Mouse (Mus musculus): ENCODE results near the gene Ints5.
"Not testable (repeated sequence)": the region's sequence is repeated elsewhere in the genome, so short reads cannot be mapped to it uniquely, and the experiment has no call there.

Ints5 gene

DNA sequence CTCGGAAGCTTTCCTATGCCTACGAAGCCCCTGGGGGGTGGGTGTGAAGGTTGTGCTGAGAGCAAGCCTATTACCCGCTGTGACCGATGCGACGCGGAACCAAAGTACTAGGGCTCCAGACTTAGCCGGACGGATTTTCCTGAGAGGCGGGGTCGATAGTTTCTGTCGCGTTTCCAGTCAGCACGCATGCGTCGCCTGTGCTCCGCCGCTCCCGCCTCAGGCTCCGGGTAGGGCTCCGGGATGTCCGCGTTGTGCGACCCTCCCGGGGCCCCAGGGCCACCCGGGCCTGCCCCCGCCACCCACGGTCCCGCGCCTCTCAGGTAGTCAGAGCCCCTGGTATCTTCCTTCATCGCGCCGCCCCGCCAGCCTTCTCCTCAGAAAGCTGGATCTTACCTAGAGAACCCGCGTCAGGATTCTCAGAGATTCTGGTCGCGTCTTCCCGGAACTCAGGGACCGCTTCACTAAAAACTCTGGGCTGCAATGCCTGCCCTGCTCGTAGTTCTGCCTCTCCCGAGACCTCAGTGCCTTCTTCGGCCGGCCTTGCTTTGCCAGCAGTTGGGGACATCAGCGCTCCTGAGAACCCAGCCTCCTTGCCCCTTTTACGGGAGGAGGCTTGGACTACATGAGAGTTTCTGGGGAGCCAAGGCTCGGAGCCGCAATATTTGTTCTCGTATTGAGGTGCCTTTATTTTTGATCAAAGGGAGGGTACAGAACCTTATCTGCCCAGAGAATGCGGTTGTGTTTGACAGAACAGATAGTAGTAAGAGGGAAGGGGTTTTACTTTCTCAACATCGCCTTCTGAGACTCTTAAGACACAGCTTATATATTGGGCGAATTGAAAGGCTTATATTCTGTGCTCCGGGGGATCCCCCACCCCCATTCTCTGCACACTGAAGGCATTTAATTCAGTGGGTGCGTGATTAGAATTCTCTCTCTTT is at the start of gene Ints5:
Gene Ints5 (plus strand): TSS at position 177 of the 938 bp plus-strand sequence.
- DNase-seq = peak; percentile 82

- DNase-seq = peak; percentile 94
These were observed 48.3 kb upstream of the Ints5 start for GRCm38 (mm10) chr19:8844371-8845129.

GRCm38 (mm10) chr19:8848356-8848755 is 44.4 kb upstream of the Ints5 start:
- DNase-seq = no peak

- DNase-seq = no peak
These were observed 42.4 kb upstream of the Ints5 start, which contains the start of gene Lrrn4cl for GRCm38 (mm10) chr19:8850402-8850901. Lrrn4cl (plus strand) TSS chr19:8850768.

- DNase-seq = no peak
These were observed 41.2 kb upstream of the Ints5 start for GRCm38 (mm10) chr19:8851639-8852038.

DNA sequence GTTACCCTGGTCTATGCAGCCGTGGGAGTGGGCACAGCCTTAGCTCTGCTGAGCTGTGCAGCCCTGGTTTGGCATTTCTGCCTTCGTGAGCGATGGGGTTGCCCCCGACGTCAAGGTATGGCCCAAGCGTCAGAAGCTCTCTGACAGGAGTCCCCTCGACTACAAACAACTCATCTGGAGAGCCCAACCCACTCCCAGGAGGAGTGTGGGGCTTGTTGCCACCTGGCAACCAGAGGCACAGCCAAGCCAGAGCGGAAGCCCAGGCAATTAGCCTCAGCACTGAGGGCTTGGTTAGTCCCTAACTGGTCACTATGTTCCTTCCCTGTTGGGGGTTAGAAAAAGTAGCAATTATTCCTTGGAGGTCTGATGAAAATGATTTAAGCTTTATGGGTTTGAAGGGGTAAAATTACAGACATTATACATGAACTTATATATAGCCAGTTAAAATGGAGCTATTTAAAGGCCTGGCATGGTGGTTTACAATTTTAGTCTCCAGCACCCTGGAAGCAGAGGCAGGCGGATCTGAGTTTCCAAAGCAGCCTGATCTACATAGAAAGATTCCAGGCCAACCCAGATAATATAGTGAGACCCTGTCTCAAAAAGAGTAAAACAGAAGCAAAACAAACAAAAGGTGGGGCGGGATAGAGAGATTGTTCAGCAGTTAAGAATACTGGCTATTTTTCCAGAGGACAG is 40.4 kb upstream of the Ints5 start:
- no peak for DNase-seq

- DNase-seq = no peak
These were observed 39.7 kb upstream of the Ints5 start for GRCm38 (mm10) chr19:8853117-8853516.

DNA sequence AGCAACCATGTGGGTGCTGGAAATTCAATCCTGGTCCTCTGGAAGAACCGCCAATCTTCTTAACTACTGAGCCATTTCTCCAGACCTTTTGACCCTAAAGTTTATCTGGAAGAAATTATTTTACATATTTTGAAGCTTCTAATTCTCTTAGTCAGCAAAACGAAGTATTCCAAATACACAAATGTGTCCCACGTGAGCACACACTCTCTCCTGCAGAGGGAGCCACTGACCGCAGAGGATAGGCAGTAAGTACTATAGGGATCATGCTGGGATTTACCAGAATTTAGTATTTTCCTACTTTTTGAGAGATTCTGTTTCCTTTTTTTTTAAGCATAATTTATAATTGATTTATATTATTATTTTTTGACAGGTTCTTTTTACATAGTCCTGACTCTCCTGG is 35.1 kb upstream of the Ints5 start:
- DNase-seq = peak; percentile 55

DNA sequence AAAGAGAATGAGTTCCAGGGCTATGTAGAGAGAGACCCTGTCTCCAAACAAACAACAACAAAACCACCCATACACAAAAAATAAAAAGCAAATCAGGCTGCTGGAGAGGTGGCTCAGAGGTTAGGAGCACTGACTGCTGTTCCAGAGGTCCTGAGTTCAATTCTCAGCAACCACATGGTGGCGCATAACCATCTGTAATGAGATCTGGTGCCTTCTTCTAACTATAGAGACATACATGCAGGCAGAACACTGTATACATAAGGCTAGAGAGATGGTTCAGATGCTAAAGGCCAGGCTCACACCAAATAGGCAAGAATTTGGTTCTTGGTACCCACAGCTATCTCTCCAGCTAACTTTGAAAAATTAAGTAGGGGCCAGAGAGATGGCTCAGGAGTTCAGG is 33.8 kb upstream of the Ints5 start:
- no peak for DNase-seq

DNA sequence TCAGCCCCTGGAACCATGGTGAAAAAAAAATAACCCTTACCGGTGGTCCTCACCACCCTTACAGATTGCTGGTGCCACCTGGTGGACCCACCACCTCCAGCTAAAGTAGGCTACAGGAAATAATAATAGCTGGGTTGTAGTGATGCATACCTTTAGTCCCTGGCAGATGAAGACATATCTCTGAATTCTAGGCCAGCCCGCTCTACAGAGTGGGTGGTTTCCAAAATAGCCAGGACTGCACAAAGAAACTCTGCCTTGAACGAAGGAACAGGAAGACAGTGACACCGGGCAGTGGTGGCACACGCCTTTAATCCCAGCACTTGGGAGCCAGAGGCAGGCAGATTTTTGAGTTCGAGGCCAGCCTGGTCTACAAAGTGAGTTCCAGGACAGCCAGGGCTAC is 28.5 kb upstream of the Ints5 start:
- no peak for DNase-seq

DNA sequence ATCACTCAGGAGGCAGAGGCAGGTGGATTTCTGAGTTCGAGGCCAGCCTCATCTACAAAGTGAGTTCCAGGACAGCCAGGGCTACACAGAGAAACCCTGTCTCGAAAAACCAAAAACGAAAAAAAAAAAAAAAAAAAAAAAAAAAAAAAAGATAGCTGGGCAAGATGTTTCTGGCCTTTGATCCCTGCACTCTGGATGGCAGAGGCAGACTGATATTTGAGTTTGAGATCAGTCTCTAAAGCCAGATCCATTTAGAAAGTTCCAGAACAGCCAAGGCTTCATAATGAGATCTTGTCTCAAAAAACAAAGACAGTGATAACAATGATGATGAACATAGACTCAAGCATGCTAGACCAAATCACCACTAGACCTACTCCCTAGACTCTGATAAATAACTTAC is 22.4 kb upstream of the Ints5 start:
- not testable (repeated sequence) for DNase-seq

- DNase-seq = no peak
These were observed 22.0 kb upstream of the Ints5 start for GRCm38 (mm10) chr19:8870838-8871237.

DNA sequence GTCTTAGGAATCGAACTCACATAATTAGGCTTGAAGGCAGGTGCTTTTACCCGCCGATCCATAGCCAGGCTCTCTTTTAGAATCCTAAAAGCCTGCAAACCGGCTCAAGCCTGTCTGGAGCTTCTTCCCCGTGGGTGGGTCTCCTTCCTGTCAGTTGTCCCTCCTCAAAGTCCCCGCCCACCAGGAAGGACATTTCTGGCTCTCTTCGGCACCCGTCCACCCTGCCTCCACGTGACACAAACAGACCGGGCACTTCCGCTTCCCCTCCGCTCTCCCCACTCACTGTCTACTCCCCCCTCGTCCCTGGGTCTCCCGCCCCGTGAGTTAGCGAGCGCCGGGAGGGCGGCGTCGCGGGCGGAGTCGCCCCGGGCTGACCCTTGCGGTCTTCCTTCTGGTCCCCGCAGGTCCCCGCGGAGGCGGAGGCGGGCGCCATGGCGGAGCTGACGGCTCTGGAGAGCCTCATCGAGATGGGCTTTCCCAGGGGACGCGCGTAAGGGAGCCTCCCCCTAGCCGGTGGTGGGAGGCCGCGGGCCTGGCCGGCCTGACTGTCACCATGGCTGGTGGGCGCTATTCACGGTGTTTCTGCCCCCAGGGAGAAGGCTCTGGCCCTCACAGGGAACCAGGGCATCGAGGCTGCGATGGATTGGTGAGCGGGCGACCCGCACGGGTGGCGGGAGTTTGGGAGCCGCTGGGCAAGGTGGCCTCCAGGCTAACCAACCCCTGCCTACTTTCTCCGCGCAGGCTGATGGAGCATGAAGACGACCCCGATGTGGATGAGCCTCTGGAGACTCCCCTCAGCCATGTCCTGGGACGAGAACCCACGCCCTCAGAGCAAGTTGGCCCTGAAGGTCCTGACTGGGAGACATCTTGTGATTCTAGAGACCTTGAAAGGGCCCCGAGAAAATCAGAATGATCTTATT is 21.3 kb upstream of the Ints5 start, which contains the start of gene Ubxn1:
Gene Ubxn1 (plus strand): TSS at position 230 of the 920 bp plus-strand sequence.
- DNase-seq = peak; percentile 92

DNA sequence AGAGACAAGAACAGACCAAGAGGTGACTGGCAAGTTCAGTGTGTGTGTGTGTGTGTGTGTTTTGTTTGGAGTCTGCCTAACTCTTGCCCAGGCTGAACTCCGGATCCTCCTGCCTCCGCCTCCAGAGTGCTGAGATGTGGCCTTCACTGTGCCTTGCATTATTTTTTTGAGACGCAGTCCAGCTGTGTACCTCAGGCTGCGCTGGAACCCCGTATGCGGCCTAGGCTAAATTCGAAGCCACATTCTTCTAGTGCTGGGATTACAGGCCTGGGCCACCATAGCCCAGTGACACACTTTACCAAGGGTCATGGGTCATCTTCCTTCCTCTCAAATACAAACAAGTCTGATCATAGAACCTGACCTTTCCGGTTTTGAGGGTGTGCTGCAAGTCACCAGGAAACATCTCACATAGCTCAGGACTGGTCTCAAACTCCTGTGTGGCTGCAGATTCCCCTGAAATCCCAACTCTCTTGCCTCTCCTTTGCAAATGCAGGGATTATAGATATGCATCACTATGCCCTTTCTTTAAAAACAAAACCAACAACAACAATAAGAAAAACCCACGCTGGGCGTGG is 20.5 kb upstream of the Ints5 start:
- DNase-seq = no peak

GRCm38 (mm10) chr19:8875031-8875430 is 17.8 kb upstream of the Ints5 start:
- no peak for DNase-seq

DNA sequence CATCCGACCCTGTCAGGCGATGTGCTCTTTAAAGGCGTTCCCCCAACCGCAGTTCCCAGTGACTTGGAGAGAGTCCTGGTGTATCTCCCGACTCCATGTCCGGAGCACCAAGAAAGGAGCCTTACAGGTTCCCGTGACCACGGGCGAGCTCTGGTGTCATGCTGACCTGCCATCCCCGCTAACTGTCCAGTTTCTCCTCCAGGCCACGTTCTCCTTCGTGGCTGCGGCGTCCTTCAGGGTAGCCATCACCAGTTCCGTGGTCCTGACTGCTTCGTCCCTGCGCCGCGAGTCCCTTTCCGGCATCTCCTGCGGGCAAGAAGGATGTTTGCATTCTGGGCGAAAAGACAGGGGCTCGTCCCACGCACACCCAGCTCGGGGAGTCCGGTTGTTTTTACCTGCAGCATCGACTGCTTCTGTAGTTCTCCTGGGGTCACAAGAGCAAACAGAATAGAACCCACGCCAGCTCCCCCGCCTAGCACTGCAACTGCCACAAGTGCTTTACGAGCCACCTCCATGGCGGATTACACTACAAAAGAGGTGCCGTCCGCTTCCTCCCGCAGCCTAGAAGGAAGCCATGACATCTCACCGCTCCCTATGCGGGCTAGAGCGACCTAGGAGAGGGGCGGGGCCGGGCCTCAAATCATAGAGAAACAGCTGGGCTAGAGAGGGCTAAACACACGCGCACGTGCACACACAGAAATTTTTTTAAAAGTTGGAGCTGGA is 12.3 kb upstream of the Ints5 start, which contains the start of gene Uqcc3:
Gene Uqcc3 (minus strand): TSS at position 613 of the 723 bp plus-strand sequence.
- peak; percentile 81 for DNase-seq

GRCm38 (mm10) chr19:8881034-8881392 is 11.8 kb upstream of the Ints5 start:
- DNase-seq = no peak

- no peak for DNase-seq
These were observed 9.2 kb upstream of the Ints5 start, which contains the start of the genes Lbhd1 and Gm49403 for GRCm38 (mm10) chr19:8883616-8884015. Lbhd1 (plus strand) TSS chr19:8883732. Gm49403 (plus strand) TSS chr19:8883930.

GRCm38 (mm10) chr19:8886916-8887584 is 5.8 kb upstream of the Ints5 start:
- DNase-seq = no peak

Measured in right cerebral cortex, postnatal 4 days (tissue).